Mouse (Mus musculus): ENCODE data around the gene Nudt7. TPM values are rescaled to one million over a fixed set of nuclear protein-coding genes. Genes with fewer than 3 reads are reported as not detected.

Nudt7 gene
- 13.4 and 14.8 TPM in 2 replicates for polyA plus RNA-seq (2014; fragmentation: Nextera tagmentation; extraction: Ambion mirVana)

DNA sequence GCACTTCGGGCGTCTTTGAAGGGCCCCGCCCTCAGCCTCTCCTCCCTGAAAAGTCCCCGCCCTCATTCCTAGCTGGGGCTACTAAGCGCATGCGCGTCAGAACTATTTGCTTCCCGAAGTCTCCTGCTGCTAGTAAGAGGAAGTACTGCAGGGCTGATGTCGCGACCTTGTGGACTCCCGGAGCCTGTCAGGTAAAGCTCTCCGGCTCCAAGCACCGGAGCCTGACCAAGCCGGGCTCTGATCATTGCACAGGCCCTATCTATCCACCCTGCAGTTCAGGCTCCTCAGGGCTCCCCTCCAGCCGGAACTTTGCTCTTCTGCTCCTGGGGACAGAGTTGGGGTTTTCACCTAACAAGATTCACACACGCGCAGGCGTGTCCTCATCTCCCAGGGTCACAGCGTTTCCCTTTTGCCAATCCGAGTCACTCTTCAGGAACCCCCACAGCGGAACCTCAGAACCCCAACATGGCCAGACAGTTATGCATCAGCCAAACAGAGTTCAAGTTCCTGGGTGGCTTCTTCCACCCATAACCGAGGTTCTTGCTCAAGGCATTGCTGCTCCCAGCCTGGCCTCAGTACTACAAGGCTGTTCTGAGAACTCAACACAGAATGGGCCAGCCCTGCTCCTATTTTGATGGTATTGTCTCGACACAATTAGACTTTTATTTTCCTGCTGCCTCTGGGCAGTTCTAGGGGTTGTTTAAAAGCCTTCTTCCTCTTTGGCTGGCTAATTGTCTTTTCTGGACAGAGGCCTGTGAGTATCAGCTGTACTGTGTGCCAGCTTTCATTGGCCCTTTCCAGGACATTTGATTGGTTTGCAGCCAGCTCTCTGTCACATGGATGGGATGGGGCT is at the start of gene Nudt7:
Gene Nudt7, plus strand, starts transcription at position 48 of the 853 bp plus-strand sequence.
- H3K27ac ChIP-seq (replicated peaks; ENCODE audit: low read depth, low read length), result no peak within 1 kb of the TSS
- H3K9me3 ChIP-seq (replicated peaks; ENCODE audit: control insufficient read depth, low read length), result no peaks in the 10 kb centered on the region
- no peaks in the 10 kb centered on the region for H3K4me1 ChIP-seq (ENCODE audit: control insufficient read depth, insufficient read depth, low read length)
- ATAC-seq (replicated peaks; ENCODE audit: insufficient number of reproducible peaks, low FRiP score, low TSS enrichment, low read depth) (peak; percentile 88), DNase-seq (ENCODE audit: low spot score) (peak; percentile 97)
- peak within 1 kb of the TSS; percentile 33 for H3K9ac ChIP-seq (replicated peaks; ENCODE audit: low read length)
- 4% methylated on average over 23 of the region's 23 CpGs for WGBS
- H3K27me3 ChIP-seq (ENCODE audit: control insufficient read depth, insufficient read depth, low read length), result no peaks in the 10 kb centered on the region
- peak within 1 kb of the TSS; percentile 34 for H3K4me3 ChIP-seq (ENCODE audit: low read depth, low read length)
- H3K36me3 ChIP-seq (replicated peaks; ENCODE audit: control insufficient read depth, insufficient read depth, low read depth, low read length), result no peaks in the 10 kb centered on the region
- peak within 1 kb of the TSS; percentile 44 for H3K4me2 ChIP-seq (ENCODE audit: low read depth, low read length)

DNA sequence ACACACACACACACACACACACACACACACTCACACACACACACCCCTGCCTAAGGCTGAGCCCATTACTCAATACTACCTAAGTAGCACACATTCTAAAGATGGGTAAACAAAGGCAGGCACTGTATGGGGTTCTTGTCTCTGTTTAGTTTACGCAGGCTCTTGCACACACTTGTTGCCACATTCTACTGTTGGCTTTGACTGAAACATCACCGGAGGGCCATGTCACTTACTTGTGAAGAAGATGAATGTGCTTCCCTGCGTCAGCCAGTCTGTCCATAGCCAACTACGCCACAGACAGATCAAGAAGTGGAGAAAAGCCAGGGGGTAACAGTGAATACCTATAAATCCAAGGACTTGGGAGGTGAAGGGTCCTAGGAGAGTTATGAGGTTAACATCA is 45.4 kb upstream of the Nudt7 start:
- no peak overlapping the region for H3K4me2 ChIP-seq (ENCODE audit: low read depth, low read length)

DNA sequence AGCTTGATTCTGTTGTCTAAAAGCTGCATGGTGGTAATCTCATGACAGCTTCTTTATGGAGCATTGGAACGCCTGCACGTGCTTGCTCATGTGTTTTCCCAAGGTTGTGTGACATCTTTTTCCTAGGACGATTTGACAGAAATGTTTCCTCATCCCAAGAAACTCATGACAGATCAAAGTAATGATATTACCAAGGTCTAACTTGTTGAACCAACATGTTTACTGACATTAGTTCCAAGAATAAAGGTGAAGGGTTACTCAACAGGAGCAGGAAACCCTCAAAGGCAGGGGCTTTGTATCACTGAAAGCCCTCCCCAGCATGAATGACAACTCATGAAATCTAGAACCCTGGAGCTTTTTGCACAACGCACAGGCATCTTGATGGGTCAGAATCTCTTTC is 42.6 kb upstream of the Nudt7 start:
- Histone ChIP-seq H3K4me2 (ENCODE audit: low read depth, low read length) (no peak overlapping the region), H3K4me3 (ENCODE audit: low read depth, low read length) (no peak overlapping the region), H3K27ac (replicated peaks; ENCODE audit: low read depth, low read length) (no peak overlapping the region), H3K4me1 (ENCODE audit: control insufficient read depth, insufficient read depth, low read length) (no peaks in the 10 kb centered on the region), H3K27me3 (ENCODE audit: control insufficient read depth, insufficient read depth, low read length) (no peaks in the 10 kb centered on the region), H3K36me3 (replicated peaks; ENCODE audit: control insufficient read depth, insufficient read depth, low read depth, low read length) (no peaks in the 10 kb centered on the region), H3K9me3 (replicated peaks; ENCODE audit: control insufficient read depth, low read length) (no peaks in the 10 kb centered on the region), H3K9ac (replicated peaks; ENCODE audit: low read length) (no peak overlapping the region)
- DNase-seq (ENCODE audit: low spot score), result no peak
- ATAC-seq (replicated peaks; ENCODE audit: insufficient number of reproducible peaks, low FRiP score, low TSS enrichment, low read depth), result no peak
- 85% methylated on average over 4 of the region's 4 CpGs for WGBS

More for the DNA sequence above, 45.4 kb upstream of the Nudt7 start:
- H3K9ac ChIP-seq (replicated peaks; ENCODE audit: low read length), result no peak overlapping the region
- no peaks in the 10 kb centered on the region for H3K9me3 ChIP-seq (replicated peaks; ENCODE audit: control insufficient read depth, low read length)
- H3K27me3 ChIP-seq (ENCODE audit: control insufficient read depth, insufficient read depth, low read length), result no peaks in the 10 kb centered on the region
- no peak overlapping the region for H3K4me3 ChIP-seq (ENCODE audit: low read depth, low read length)
- DNase-seq (ENCODE audit: low spot score), result no peak
- H3K27ac ChIP-seq (replicated peaks; ENCODE audit: low read depth, low read length), result no peak overlapping the region
- WGBS, result 87% methylated on average over 4 of the region's 4 CpGs
- ATAC-seq (replicated peaks; ENCODE audit: insufficient number of reproducible peaks, low FRiP score, low TSS enrichment, low read depth), result no peak
- H3K36me3 ChIP-seq (replicated peaks; ENCODE audit: control insufficient read depth, insufficient read depth, low read depth, low read length), result no peaks in the 10 kb centered on the region
- H3K4me1 ChIP-seq (ENCODE audit: control insufficient read depth, insufficient read depth, low read length), result no peaks in the 10 kb centered on the region

DNA sequence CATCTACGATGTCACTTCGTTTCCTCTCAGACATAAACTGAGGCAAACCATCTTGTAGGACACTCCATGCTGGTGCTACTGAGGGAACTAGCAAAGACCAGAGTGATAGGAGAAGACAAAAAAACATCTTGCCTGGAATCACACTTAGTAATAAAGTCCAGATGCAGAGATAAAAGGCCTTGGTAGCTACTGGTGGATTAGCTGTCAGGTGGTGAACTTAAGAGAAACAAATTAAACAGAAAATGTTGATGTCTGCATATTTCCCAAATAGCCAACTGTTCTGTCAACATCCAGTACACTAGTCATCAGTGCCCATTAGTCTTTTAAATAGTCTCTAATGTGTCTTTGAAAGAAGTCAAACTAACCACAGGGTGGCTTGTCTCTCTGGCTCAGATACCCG is 40.0 kb upstream of the Nudt7 start:
- Histone ChIP-seq H3K4me1 (ENCODE audit: control insufficient read depth, insufficient read depth, low read length) (no peaks in the 10 kb centered on the region), H3K36me3 (replicated peaks; ENCODE audit: control insufficient read depth, insufficient read depth, low read depth, low read length) (no peaks in the 10 kb centered on the region), H3K27ac (replicated peaks; ENCODE audit: low read depth, low read length) (no peak overlapping the region), H3K4me2 (ENCODE audit: low read depth, low read length) (no peak overlapping the region), H3K9me3 (replicated peaks; ENCODE audit: control insufficient read depth, low read length) (no peaks in the 10 kb centered on the region), H3K9ac (replicated peaks; ENCODE audit: low read length) (no peak overlapping the region), H3K4me3 (ENCODE audit: low read depth, low read length) (no peak overlapping the region), H3K27me3 (ENCODE audit: control insufficient read depth, insufficient read depth, low read length) (no peaks in the 10 kb centered on the region)
- no peak for DNase-seq (ENCODE audit: low spot score)
- WGBS, result 81% methylated on average over 3 of the region's 3 CpGs
- no peak for ATAC-seq (replicated peaks; ENCODE audit: insufficient number of reproducible peaks, low FRiP score, low TSS enrichment, low read depth)

DNA sequence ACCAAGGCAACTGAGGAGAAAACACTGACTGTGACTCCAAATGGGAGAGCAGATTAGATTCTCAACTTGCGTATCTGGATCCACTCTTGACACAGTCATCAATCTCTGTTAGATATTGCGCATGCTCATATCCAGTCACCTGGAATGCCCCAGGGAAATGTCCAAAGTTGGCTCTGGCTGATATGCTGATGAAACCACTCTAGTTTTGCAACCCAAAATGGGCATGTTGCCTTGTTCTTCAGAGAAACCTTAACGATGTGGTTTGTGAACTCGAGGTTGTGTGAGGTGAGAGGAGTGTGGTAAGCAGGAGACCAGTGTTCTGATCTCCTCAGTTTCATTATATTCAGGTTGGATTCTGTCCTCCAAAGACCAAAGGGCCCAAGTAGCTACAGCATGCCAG is 38.8 kb upstream of the Nudt7 start:
- ATAC-seq (replicated peaks; ENCODE audit: insufficient number of reproducible peaks, low FRiP score, low TSS enrichment, low read depth), result no peak
- DNase-seq (ENCODE audit: low spot score), result no peak
- no peak overlapping the region for H3K4me3 ChIP-seq (ENCODE audit: low read depth, low read length)
- no peak overlapping the region for H3K9ac ChIP-seq (replicated peaks; ENCODE audit: low read length)
- no peaks in the 10 kb centered on the region for H3K27me3 ChIP-seq (ENCODE audit: control insufficient read depth, insufficient read depth, low read length)
- H3K9me3 ChIP-seq (replicated peaks; ENCODE audit: control insufficient read depth, low read length), result no peaks in the 10 kb centered on the region
- H3K27ac ChIP-seq (replicated peaks; ENCODE audit: low read depth, low read length), result no peak overlapping the region
- no peaks in the 10 kb centered on the region for H3K4me1 ChIP-seq (ENCODE audit: control insufficient read depth, insufficient read depth, low read length)
- H3K4me2 ChIP-seq (ENCODE audit: low read depth, low read length), result no peak overlapping the region
- no peaks in the 10 kb centered on the region for H3K36me3 ChIP-seq (replicated peaks; ENCODE audit: control insufficient read depth, insufficient read depth, low read depth, low read length)
- WGBS, result 97% methylated on average over 4 of the region's 4 CpGs

DNA sequence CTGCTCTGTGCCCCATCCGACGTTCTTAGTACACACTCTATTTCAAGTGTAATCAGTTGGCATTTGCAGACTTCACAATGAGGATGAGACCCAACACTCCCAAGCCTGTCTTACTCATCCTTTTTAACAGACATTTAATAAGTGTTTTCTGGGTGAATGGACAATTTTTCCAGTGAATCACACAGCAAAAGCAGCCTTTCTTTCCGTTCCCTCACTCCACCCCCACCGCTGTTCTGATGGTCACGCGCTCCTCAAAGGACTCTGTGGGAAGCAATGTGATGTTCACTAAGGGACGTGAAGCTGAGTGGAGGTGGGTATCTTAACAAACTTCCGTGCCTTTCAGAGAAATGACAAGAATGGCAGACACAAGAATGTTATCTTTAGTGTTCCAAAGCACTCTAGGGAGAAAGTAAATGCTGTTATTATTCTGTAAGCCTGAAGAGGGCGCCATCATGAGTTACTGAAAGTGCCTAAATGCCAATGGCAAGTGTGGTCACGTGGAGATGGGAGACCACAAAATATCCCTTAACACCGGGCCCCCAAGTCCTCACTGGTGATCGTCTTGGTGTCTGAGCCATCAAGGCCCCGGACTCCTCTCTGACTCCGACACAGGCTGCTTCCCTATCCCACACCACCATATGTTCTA is 32.7 kb upstream of the Nudt7 start:
- H3K36me3 ChIP-seq (replicated peaks; ENCODE audit: control insufficient read depth, insufficient read depth, low read depth, low read length), result no peaks in the 10 kb centered on the region
- no peak overlapping the region for H3K27ac ChIP-seq (replicated peaks; ENCODE audit: low read depth, low read length)
- H3K9ac ChIP-seq (replicated peaks; ENCODE audit: low read length), result no peak overlapping the region
- no peak overlapping the region for H3K4me3 ChIP-seq (ENCODE audit: low read depth, low read length)
- ATAC-seq (replicated peaks; ENCODE audit: insufficient number of reproducible peaks, low FRiP score, low TSS enrichment, low read depth) (no peak), DNase-seq (ENCODE audit: low spot score) (no peak)
- no peaks in the 10 kb centered on the region for H3K27me3 ChIP-seq (ENCODE audit: control insufficient read depth, insufficient read depth, low read length)
- no peak overlapping the region for H3K4me2 ChIP-seq (ENCODE audit: low read depth, low read length)
- H3K9me3 ChIP-seq (replicated peaks; ENCODE audit: control insufficient read depth, low read length), result no peaks in the 10 kb centered on the region
- H3K4me1 ChIP-seq (ENCODE audit: control insufficient read depth, insufficient read depth, low read length), result no peaks in the 10 kb centered on the region
- 77% methylated on average over 14 of the region's 14 CpGs for WGBS

DNA sequence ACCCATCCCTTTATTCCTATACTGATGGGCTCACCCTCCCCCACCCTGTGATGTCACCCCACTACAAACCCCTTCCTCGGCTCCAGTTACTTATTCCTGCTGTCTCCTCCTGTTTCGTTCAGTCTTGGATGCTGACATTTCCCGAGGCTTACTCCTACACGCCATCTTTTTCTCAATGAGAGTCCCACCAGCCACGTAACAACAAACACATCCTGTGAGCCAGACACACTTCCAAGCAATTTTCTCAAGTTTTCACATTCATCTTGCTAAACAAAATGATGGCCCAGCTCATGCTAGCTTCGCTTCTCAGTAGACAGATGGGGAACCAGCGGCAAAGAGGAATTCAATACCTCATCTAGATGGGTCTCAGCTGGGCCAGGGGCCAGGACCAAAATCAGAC is 30.0 kb upstream of the Nudt7 start:
- H3K9me3 ChIP-seq (replicated peaks; ENCODE audit: control insufficient read depth, low read length), result no peaks in the 10 kb centered on the region
- H3K9ac ChIP-seq (replicated peaks; ENCODE audit: low read length), result no peak overlapping the region
- H3K27ac ChIP-seq (replicated peaks; ENCODE audit: low read depth, low read length), result no peak overlapping the region
- no peaks in the 10 kb centered on the region for H3K27me3 ChIP-seq (ENCODE audit: control insufficient read depth, insufficient read depth, low read length)
- ATAC-seq (replicated peaks; ENCODE audit: insufficient number of reproducible peaks, low FRiP score, low TSS enrichment, low read depth) (no peak), DNase-seq (ENCODE audit: low spot score) (no peak)
- H3K4me2 ChIP-seq (ENCODE audit: low read depth, low read length), result no peak overlapping the region
- H3K4me3 ChIP-seq (ENCODE audit: low read depth, low read length), result no peak overlapping the region
- H3K36me3 ChIP-seq (replicated peaks; ENCODE audit: control insufficient read depth, insufficient read depth, low read depth, low read length), result no peaks in the 10 kb centered on the region
- no peaks in the 10 kb centered on the region for H3K4me1 ChIP-seq (ENCODE audit: control insufficient read depth, insufficient read depth, low read length)
- 80% methylated on average over 7 of the region's 7 CpGs for WGBS

DNA sequence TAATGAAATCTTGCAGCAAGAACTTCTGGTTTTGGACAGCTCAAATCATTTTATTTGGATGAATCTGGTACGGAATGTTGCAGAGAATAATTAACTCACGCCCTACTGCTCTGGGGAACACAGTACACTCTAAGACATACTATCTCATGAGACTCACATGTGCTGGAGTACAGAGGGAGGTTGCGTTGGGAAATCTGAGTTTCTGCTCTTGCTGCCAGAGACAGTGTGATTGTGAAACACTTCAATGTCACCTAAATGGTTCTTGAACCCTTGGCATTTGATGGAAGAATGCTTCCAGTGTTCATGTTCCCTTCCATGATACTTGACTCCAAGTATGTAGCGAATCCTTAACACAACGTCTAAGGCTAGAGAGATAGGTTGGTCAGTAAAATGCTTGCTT is 27.4 kb upstream of the Nudt7 start:
- no peaks in the 10 kb centered on the region for H3K9me3 ChIP-seq (replicated peaks; ENCODE audit: control insufficient read depth, low read length)
- DNase-seq (ENCODE audit: low spot score) (no peak), ATAC-seq (replicated peaks; ENCODE audit: insufficient number of reproducible peaks, low FRiP score, low TSS enrichment, low read depth) (no peak)
- H3K4me1 ChIP-seq (ENCODE audit: control insufficient read depth, insufficient read depth, low read length), result no peaks in the 10 kb centered on the region
- WGBS, result 89% methylated on average over 5 of the region's 5 CpGs
- H3K4me2 ChIP-seq (ENCODE audit: low read depth, low read length), result no peak overlapping the region
- no peak overlapping the region for H3K9ac ChIP-seq (replicated peaks; ENCODE audit: low read length)
- H3K4me3 ChIP-seq (ENCODE audit: low read depth, low read length), result no peak overlapping the region
- no peaks in the 10 kb centered on the region for H3K36me3 ChIP-seq (replicated peaks; ENCODE audit: control insufficient read depth, insufficient read depth, low read depth, low read length)
- H3K27ac ChIP-seq (replicated peaks; ENCODE audit: low read depth, low read length), result no peak overlapping the region
- no peaks in the 10 kb centered on the region for H3K27me3 ChIP-seq (ENCODE audit: control insufficient read depth, insufficient read depth, low read length)
